Mouse (Mus musculus) limb, embryonic 12.5 days (tissue): ENCODE results near the gene Numb. TPM values are rescaled to one million over a fixed set of nuclear protein-coding genes. Genes with fewer than 3 reads are reported as not detected.
"Not testable (repeated sequence)": the region's sequence is repeated elsewhere in the genome, so short reads cannot be mapped to it uniquely, and the experiment has no call there.

ENCODE experiments used
- ATAC-seq: fragments of 200-750 bp; cut with Nextera tagmentation; 2 replicates; pipeline ENCODE4 v1.8.0; 2017; ENCODE audit warnings: low read depth, moderate TSS enrichment; ENCODE audit not compliant: insufficient number of reproducible peaks, insufficient read depth, low FRiP score, low TSS enrichment
- H3K27ac ChIP-seq: fragments of 300-500 bp; sonication (generic); 2 replicates; pipeline ENCODE4 v1.5.1; 2016; ENCODE audit warnings: mild to moderate bottlenecking, moderate library complexity
- H3K27me3 ChIP-seq: fragments of 300-500 bp; sonication (generic); 2 replicates; pipeline ENCODE4 v1.6.1; 2016; ENCODE audit warnings: mild to moderate bottlenecking, moderate library complexity
- H3K36me3 ChIP-seq: fragments of 300-500 bp; sonication (generic); 2 replicates; pipeline ENCODE4 v1.6.1; 2016; ENCODE audit warnings: mild to moderate bottlenecking, moderate library complexity
- H3K4me1 ChIP-seq: fragments of 300-500 bp; sonication (generic); replicated peaks from 2 replicates; pipeline ENCODE4 v1.6.1; 2016
- H3K4me2 ChIP-seq: fragments of 300-500 bp; sonication (generic); 2 replicates; pipeline ENCODE4 v1.6.1; 2016; ENCODE audit warnings: mild to moderate bottlenecking, moderate library complexity
- H3K4me3 ChIP-seq: fragments of 300-500 bp; sonication (generic); replicated peaks from 2 replicates; pipeline ENCODE4 v1.5.1; 2016; ENCODE audit warnings: mild to moderate bottlenecking
- H3K9ac ChIP-seq: fragments of 300-500 bp; sonication (generic); replicated peaks from 2 replicates; pipeline ENCODE4 v1.6.1; 2016; ENCODE audit warnings: mild to moderate bottlenecking, moderate library complexity
- H3K9me3 ChIP-seq: fragments of 300-500 bp; sonication (generic); 2 replicates; pipeline ENCODE4 v1.6.1; 2016; ENCODE audit warnings: mild to moderate bottlenecking, moderate library complexity
- WGBS: fragments of 180-500 bp; shearing (Covaris S2); methylation state at CpG from one replicate; pipeline ENCODE4 v1.1.7; 2016; 5-methylcytosine and 5-hydroxymethylcytosine counted together
- polyA plus RNA-seq: library from polyadenylated mRNA; unstranded; fragments of >200 nt; fragmentation: Nextera tagmentation; extraction: Ambion mirVana; gene quantifications from 2 replicates; pipeline ENCODE4 v1.2.1, GENCODE M21; 2016

Numb gene
- polyA plus RNA-seq, 1 experiment from 2014 or later, result 42.1 TPM

GRCm38 (mm10) chr12:83922724-83923485 is 1.2 kb upstream of the Numb start:
- 34% methylated on average over 8 of the region's 8 CpGs for WGBS
- Histone ChIP-seq H3K9ac (peak overlapping the region; percentile 61), H3K36me3 (no peaks in the 10 kb centered on the region), H3K4me1 (peaks cover 24% of the 10 kb centered on the region), H3K27me3 (no peaks in the 10 kb centered on the region), H3K27ac (peak overlapping the region; percentile 86), H3K4me2 (peak overlapping the region; percentile 63), H3K9me3 (no peaks in the 10 kb centered on the region), H3K4me3 (peak overlapping the region; percentile 93)
- ATAC-seq, result no peak

- H3K4me3 ChIP-seq, result peak overlapping the region; percentile 93
- WGBS, result 2% methylated on average over 31 of the region's 31 CpGs
- peak overlapping the region; percentile 89 for H3K9ac ChIP-seq
- peaks cover 24% of the 10 kb centered on the region for H3K4me1 ChIP-seq
- no peaks in the 10 kb centered on the region for H3K9me3 ChIP-seq
- ATAC-seq, result no peak
- H3K36me3 ChIP-seq, result peaks cover 8% of the 10 kb centered on the region; the same call in 1 of the 2 replicates
- peak overlapping the region; percentile 93 for H3K27ac ChIP-seq
- H3K27me3 ChIP-seq, result no peaks in the 10 kb centered on the region
- peak overlapping the region; percentile 84 for H3K4me2 ChIP-seq
These were observed 853 bp downstream of the Numb start for GRCm38 (mm10) chr12:83920721-83921441.

- peaks cover 6% of the 10 kb centered on the region; the same call in 1 of the 2 replicates for H3K4me1 ChIP-seq
- no peak overlapping the region for H3K4me2 ChIP-seq
- 81% methylated on average over 9 of the region's 9 CpGs for WGBS
- no peak overlapping the region for H3K4me3 ChIP-seq
- H3K9ac ChIP-seq, result no peak overlapping the region
- peaks cover 15% of the 10 kb centered on the region; the same call in 1 of the 2 replicates for H3K36me3 ChIP-seq
- H3K27ac ChIP-seq, result no peak overlapping the region
- ATAC-seq, result no peak
- H3K27me3 ChIP-seq, result no peaks in the 10 kb centered on the region
- H3K9me3 ChIP-seq, result no peaks in the 10 kb centered on the region
These were observed 4.8 kb downstream of the Numb start for GRCm38 (mm10) chr12:83916884-83917283.

GRCm38 (mm10) chr12:83914797-83915196 is 6.9 kb downstream of the Numb start:
- Histone ChIP-seq H3K4me2 (no peak overlapping the region), H3K27ac (no peak overlapping the region), H3K9me3 (no peaks in the 10 kb centered on the region), H3K4me3 (no peak overlapping the region), H3K36me3 (peaks cover 19% of the 10 kb centered on the region; the same call in 1 of the 2 replicates), H3K4me1 (no peaks in the 10 kb centered on the region; the same call in 1 of the 2 replicates), H3K27me3 (no peaks in the 10 kb centered on the region), H3K9ac (no peak overlapping the region)
- WGBS, result 80% methylated on average over 1 of the region's 1 CpGs
- ATAC-seq, result no peak

- H3K27me3 ChIP-seq, result no peaks in the 10 kb centered on the region
- peaks cover 19% of the 10 kb centered on the region; the same call in 1 of the 2 replicates for H3K36me3 ChIP-seq
- WGBS, result 88% methylated on average over 4 of the region's 4 CpGs
- H3K4me2 ChIP-seq, result no peak overlapping the region
- no peaks in the 10 kb centered on the region for H3K9me3 ChIP-seq
- H3K4me3 ChIP-seq, result no peak overlapping the region
- H3K9ac ChIP-seq, result no peak overlapping the region
- no peak for ATAC-seq
- H3K27ac ChIP-seq, result no peak overlapping the region
- no peaks in the 10 kb centered on the region; the same call in 1 of the 2 replicates for H3K4me1 ChIP-seq
These were observed 7.5 kb downstream of the Numb start for GRCm38 (mm10) chr12:83914202-83914740.

GRCm38 (mm10) chr12:83910451-83910850 is 11.3 kb downstream of the Numb start:
- H3K36me3 ChIP-seq, result peaks cover 11% of the 10 kb centered on the region; the same call in 1 of the 2 replicates
- WGBS, result 83% methylated on average over 2 of the region's 2 CpGs
- H3K9ac ChIP-seq, result no peak overlapping the region
- no peaks in the 10 kb centered on the region for H3K27me3 ChIP-seq
- H3K27ac ChIP-seq, result no peak overlapping the region
- H3K4me1 ChIP-seq, result no peaks in the 10 kb centered on the region
- no peak overlapping the region for H3K4me2 ChIP-seq
- H3K4me3 ChIP-seq, result no peak overlapping the region
- no peaks in the 10 kb centered on the region for H3K9me3 ChIP-seq
- ATAC-seq, result no peak

- 92% methylated on average over 1 of the region's 1 CpGs for WGBS
- no peak overlapping the region for H3K4me2 ChIP-seq
- no peak for ATAC-seq
- H3K4me1 ChIP-seq, result no peaks in the 10 kb centered on the region
- no peaks in the 10 kb centered on the region for H3K9me3 ChIP-seq
- no peak overlapping the region for H3K4me3 ChIP-seq
- no peak overlapping the region for H3K9ac ChIP-seq
- H3K36me3 ChIP-seq, result peaks cover 14% of the 10 kb centered on the region
- H3K27ac ChIP-seq, result no peak overlapping the region
- no peaks in the 10 kb centered on the region for H3K27me3 ChIP-seq
These were observed 28.8 kb downstream of the Numb start for GRCm38 (mm10) chr12:83892926-83893325.

- Histone ChIP-seq H3K4me2 (no peak overlapping the region), H3K36me3 (peaks cover 14% of the 10 kb centered on the region), H3K4me1 (no peaks in the 10 kb centered on the region), H3K27me3 (no peaks in the 10 kb centered on the region), H3K4me3 (no peak overlapping the region), H3K9me3 (no peaks in the 10 kb centered on the region), H3K27ac (no peak overlapping the region), H3K9ac (no peak overlapping the region)
- 96% methylated on average over 2 of the region's 2 CpGs for WGBS
- no peak for ATAC-seq
These were observed 30.5 kb downstream of the Numb start for GRCm38 (mm10) chr12:83891278-83891677.

- no peaks in the 10 kb centered on the region for H3K9me3 ChIP-seq
- H3K4me2 ChIP-seq, result no peak overlapping the region
- no peak for ATAC-seq
- no peaks in the 10 kb centered on the region for H3K27me3 ChIP-seq
- no peak overlapping the region for H3K27ac ChIP-seq
- peaks cover 28% of the 10 kb centered on the region for H3K36me3 ChIP-seq
- no peak overlapping the region for H3K9ac ChIP-seq
- H3K4me1 ChIP-seq, result no peaks in the 10 kb centered on the region
- no peak overlapping the region for H3K4me3 ChIP-seq
- 86% methylated on average over 1 of the region's 1 CpGs for WGBS
These were observed 32.6 kb downstream of the Numb start for GRCm38 (mm10) chr12:83889128-83889527.

GRCm38 (mm10) chr12:83885516-83886285 is 36.0 kb downstream of the Numb start:
- Histone ChIP-seq H3K27ac (no peak overlapping the region), H3K36me3 (peaks cover 19% of the 10 kb centered on the region), H3K4me2 (no peak overlapping the region), H3K27me3 (no peaks in the 10 kb centered on the region), H3K4me3 (no peak overlapping the region), H3K4me1 (no peaks in the 10 kb centered on the region), H3K9ac (no peak overlapping the region), H3K9me3 (no peaks in the 10 kb centered on the region)
- ATAC-seq, result no peak
- 92% methylated on average over 7 of the region's 7 CpGs for WGBS

GRCm38 (mm10) chr12:83885065-83885464 is 36.7 kb downstream of the Numb start:
- peaks cover 19% of the 10 kb centered on the region for H3K36me3 ChIP-seq
- H3K27me3 ChIP-seq, H3K9me3 ChIP-seq, H3K4me3 ChIP-seq, H3K27ac ChIP-seq, H3K4me2 ChIP-seq, H3K9ac ChIP-seq, H3K4me1 ChIP-seq, ATAC-seq: not testable (repeated sequence)
- 89% methylated on average over 5 of the region's 5 CpGs for WGBS
